Mouse (Mus musculus): ENCODE results near the gene Clcf1. TPM values are rescaled to one million over a fixed set of nuclear protein-coding genes. Genes with fewer than 3 reads are reported as not detected.
A peak's percentile ranks its signal among the peaks of the same experiment; 100 is the strongest.

The Clcf1 gene
- polyA plus RNA-seq, 1 experiment, result 16.8 TPM

GRCm38 (mm10) chr19:4203148-4203547 is 10.9 kb upstream of the Clcf1 start:
- Histone ChIP-seq H3K4me1 (ENCODE audit: control insufficient read depth, insufficient read depth, low read length) (peaks cover 5% of the 10 kb centered on the region; the same call in 1 of the 2 replicates), H3K4me3 (ENCODE audit: insufficient read depth, low read length) (no peak overlapping the region), H3K27ac (ENCODE audit: insufficient read depth, low read length) (no peak overlapping the region)
- TF ChIP-seq CTCF (IDR thresholded peaks at IDR 0.05; ENCODE audit: borderline replicate concordance, insufficient read depth, low read length) (no peak), POLR2A (IDR thresholded peaks at IDR 0.05; ENCODE audit: low read depth, low read length) (no peak)

DNA sequence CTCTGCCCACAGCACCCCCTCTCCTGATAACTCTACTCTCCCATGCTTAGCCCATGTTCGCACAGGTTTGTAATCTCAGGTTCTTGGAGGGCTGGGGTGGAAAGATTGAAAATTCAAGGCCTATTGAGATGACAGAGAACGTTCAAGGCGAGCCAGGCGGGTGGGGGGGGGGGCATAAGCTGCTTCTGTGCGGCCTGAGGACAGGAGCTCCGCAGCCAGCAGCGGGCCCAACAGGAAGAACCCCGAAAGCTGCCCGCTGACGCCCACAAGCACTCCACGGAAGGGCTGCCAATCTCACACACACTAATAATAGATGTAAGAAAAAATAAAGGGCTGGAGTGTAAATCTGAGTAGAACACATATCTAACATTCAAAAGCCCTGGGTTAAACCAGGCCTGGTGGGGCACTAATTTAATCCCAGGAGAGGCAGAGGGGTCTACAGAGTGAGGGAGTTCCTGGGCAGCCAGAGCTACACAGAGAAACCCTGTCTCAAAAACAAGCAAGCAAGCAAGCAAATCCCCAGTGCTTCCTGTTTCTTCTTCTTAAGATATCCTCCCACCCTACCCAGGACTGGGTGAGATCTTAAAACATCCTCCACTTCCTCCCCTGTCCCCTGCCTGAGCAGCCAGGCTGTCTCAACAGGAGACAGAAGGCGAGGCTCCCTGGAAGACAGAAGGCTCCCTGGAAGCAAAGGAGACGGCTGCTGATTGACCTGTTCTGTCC is 10.3 kb upstream of the Clcf1 start:
- no peak overlapping the region for H3K27ac ChIP-seq (ENCODE audit: insufficient read depth, low read length)
- H3K4me3 ChIP-seq (ENCODE audit: insufficient read depth, low read length), result no peak overlapping the region
- peaks cover 5% of the 10 kb centered on the region; the same call in 1 of the 2 replicates for H3K4me1 ChIP-seq (ENCODE audit: control insufficient read depth, insufficient read depth, low read length)
- TF ChIP-seq POLR2A (IDR thresholded peaks at IDR 0.05; ENCODE audit: low read depth, low read length), result no peak
- TF ChIP-seq CTCF (IDR thresholded peaks at IDR 0.05; ENCODE audit: borderline replicate concordance, insufficient read depth, low read length), result no peak

DNA sequence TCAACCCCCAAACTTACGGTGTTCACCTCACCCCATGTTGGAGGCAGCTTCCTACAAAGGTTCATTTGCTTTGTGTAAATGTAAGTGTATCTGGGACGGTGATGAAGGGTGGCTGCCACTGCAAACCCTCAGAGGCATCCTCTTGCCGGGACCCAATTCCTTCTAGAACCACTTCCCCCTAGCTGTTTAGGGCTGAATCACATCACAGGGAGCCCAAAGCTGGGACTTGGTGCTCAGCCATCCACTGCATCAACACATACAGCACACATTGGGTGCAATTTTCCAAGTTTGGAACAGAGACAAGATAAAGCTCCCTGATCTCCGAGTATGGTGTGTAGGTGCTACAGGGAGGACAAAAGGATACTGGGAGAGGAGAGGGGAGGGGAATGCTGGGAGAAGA is 9.1 kb upstream of the Clcf1 start:
- H3K4me3 ChIP-seq (ENCODE audit: insufficient read depth, low read length), result no peak overlapping the region
- H3K27ac ChIP-seq (ENCODE audit: insufficient read depth, low read length), result no peak overlapping the region
- no peak for TF ChIP-seq POLR2A (IDR thresholded peaks at IDR 0.05; ENCODE audit: low read depth, low read length)
- no peak for TF ChIP-seq CTCF (IDR thresholded peaks at IDR 0.05; ENCODE audit: borderline replicate concordance, insufficient read depth, low read length)
- peaks cover 5% of the 10 kb centered on the region; the same call in 1 of the 2 replicates for H3K4me1 ChIP-seq (ENCODE audit: control insufficient read depth, insufficient read depth, low read length)

GRCm38 (mm10) chr19:4206971-4207370 is 7.1 kb upstream of the Clcf1 start:
- Histone ChIP-seq H3K4me3 (ENCODE audit: insufficient read depth, low read length) (no peak overlapping the region), H3K4me1 (ENCODE audit: control insufficient read depth, insufficient read depth, low read length) (no peaks in the 10 kb centered on the region; the same call in 1 of the 2 replicates), H3K27ac (ENCODE audit: insufficient read depth, low read length) (no peak overlapping the region)
- TF ChIP-seq CTCF (IDR thresholded peaks at IDR 0.05; ENCODE audit: borderline replicate concordance, insufficient read depth, low read length) (peak; percentile 95), POLR2A (IDR thresholded peaks at IDR 0.05; ENCODE audit: low read depth, low read length) (no peak)

DNA sequence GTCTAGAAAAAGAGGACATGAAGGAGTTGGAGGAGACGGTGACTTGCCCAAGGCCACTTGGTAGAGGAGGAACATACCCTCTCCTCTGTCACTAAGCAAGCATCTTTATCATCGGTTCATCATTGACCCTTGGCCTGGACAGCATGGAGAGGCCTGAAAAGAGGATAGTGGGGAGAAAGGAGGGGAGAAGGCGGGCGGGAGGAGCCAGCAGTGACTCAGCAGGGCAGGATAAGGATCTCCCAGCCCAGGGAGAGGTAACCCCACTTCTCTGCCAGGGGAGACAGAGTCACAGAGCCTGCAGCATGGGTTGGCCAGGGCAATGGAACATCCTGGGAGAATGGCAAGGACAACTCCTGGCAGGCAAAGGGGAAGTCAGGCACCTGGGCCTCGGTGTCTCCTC is 5.5 kb upstream of the Clcf1 start:
- H3K4me3 ChIP-seq (ENCODE audit: insufficient read depth, low read length), result no peak overlapping the region
- no peak for TF ChIP-seq CTCF (IDR thresholded peaks at IDR 0.05; ENCODE audit: borderline replicate concordance, insufficient read depth, low read length)
- no peak for TF ChIP-seq POLR2A (IDR thresholded peaks at IDR 0.05; ENCODE audit: low read depth, low read length)
- H3K27ac ChIP-seq (ENCODE audit: insufficient read depth, low read length), result no peak overlapping the region
- peaks cover 6% of the 10 kb centered on the region for H3K4me1 ChIP-seq (ENCODE audit: control insufficient read depth, insufficient read depth, low read length)

GRCm38 (mm10) chr19:4211891-4212588 is 2.0 kb upstream of the Clcf1 start:
- H3K27ac ChIP-seq (ENCODE audit: insufficient read depth, low read length), result no peak overlapping the region; the same call in 1 of the 2 replicates
- H3K4me3 ChIP-seq (ENCODE audit: insufficient read depth, low read length), result no peak overlapping the region
- TF ChIP-seq CTCF (IDR thresholded peaks at IDR 0.05; ENCODE audit: borderline replicate concordance, insufficient read depth, low read length) (no peak), POLR2A (IDR thresholded peaks at IDR 0.05; ENCODE audit: low read depth, low read length) (no peak)
- peaks cover 15% of the 10 kb centered on the region for H3K4me1 ChIP-seq (ENCODE audit: control insufficient read depth, insufficient read depth, low read length)

DNA sequence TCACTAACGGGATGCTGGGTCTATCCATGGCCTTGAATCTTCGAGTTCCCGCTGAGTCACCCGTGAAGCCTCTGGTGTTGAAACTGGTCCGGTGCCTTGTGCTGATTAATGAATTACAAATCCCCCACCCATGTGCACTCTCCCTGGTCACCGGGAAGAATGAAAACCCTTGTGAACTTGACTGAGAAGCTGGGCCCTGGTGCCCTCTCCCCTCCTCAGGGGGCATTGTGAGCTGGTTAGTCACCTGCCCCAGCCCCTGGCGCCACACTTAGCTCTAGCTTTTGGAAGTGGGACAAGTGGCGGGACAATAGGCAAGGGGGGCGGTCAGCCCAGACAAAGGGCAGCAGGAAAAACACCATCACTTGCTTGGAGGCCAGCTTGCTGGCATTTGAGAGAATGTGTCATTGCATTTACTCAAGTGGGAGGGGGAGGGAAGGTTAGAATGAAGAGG is 489 bp upstream of the Clcf1 start:
- Histone ChIP-seq H3K4me3 (ENCODE audit: insufficient read depth, low read length) (peak overlapping the region; percentile 71), H3K4me1 (ENCODE audit: control insufficient read depth, insufficient read depth, low read length) (peaks cover 20% of the 10 kb centered on the region), H3K27ac (ENCODE audit: insufficient read depth, low read length) (peak overlapping the region; percentile 99)
- TF ChIP-seq POLR2A (IDR thresholded peaks at IDR 0.05; ENCODE audit: low read depth, low read length) (0 out of 2 replicates have a peak, but pooled peaks have one; percentile 29), CTCF (IDR thresholded peaks at IDR 0.05; ENCODE audit: borderline replicate concordance, insufficient read depth, low read length) (no peak)

DNA sequence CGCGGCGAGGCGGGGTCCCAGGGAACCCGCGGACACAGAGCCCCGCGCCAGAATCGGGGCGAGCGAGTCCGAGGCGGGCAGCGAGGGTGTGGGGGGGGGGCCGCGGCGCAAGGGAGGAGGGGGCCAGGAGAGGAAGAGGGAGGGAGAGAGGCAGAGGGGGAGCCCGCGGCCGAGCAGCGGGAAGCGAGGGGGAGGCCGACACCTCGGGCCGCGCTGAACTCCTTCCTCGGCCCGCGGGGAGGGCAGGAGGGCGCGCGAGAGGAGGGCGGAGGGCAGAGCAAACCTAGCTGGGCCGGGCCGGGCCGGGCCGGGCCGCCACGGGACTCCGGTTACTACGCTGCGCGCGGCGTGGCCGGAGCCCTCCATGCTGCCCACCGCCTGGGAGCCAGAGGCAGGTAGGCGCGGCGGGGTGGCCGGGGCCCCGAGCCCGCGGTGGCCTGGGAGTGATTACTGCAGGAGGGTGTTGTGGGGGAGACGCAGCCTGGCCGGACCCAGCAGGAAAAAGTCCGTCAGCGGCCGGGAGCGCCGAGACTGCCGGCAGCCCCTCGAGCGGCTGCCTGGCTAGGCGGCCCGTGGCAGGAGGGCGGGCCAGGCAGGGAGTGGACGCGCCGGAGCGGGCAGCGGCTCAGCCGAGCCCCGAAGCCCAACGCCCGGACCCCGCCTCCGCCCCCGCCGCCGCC is 873 bp downstream of the Clcf1 start:
- H3K4me1 ChIP-seq (ENCODE audit: control insufficient read depth, insufficient read depth, low read length), result peaks cover 22% of the 10 kb centered on the region
- peak overlapping the region; percentile 71 for H3K4me3 ChIP-seq (ENCODE audit: insufficient read depth, low read length)
- TF ChIP-seq CTCF (IDR thresholded peaks at IDR 0.05; ENCODE audit: borderline replicate concordance, insufficient read depth, low read length) (no peak), POLR2A (IDR thresholded peaks at IDR 0.05; ENCODE audit: low read depth, low read length) (peak; percentile 54; the same call in 1 of the 2 replicates)
- H3K27ac ChIP-seq (ENCODE audit: insufficient read depth, low read length), result peak overlapping the region; percentile 97

DNA sequence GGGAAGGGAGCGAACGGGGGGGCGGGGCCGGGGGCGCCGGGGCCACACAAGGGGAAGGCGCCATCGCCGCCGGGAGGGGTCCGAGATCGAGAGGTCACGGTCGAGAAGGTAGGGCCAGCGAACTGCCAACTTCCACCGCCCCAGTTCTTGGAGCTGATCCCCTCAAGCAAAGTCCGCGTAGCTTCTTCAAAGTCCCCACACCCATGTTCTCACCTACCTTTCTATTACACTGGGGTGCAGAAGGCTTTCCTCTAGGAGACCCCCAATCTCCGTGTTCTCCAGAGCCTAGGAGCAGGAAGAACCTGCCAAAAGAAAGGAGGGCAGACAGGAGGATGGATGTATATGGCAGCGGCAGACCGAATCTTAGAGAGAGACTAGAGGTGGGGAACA is 1.4 kb downstream of the Clcf1 start:
- Histone ChIP-seq H3K27ac (ENCODE audit: insufficient read depth, low read length) (0 out of 2 replicates have a peak overlapping the region, but pooled peaks have one; percentile 14), H3K4me1 (ENCODE audit: control insufficient read depth, insufficient read depth, low read length) (peaks cover 26% of the 10 kb centered on the region), H3K4me3 (ENCODE audit: insufficient read depth, low read length) (peak overlapping the region; percentile 71)
- TF ChIP-seq POLR2A (IDR thresholded peaks at IDR 0.05; ENCODE audit: low read depth, low read length) (no peak), CTCF (IDR thresholded peaks at IDR 0.05; ENCODE audit: borderline replicate concordance, insufficient read depth, low read length) (no peak)
